Comparison of ENCODE assay signal across 19 mouse cellular contexts in the genomic region with DNA sequence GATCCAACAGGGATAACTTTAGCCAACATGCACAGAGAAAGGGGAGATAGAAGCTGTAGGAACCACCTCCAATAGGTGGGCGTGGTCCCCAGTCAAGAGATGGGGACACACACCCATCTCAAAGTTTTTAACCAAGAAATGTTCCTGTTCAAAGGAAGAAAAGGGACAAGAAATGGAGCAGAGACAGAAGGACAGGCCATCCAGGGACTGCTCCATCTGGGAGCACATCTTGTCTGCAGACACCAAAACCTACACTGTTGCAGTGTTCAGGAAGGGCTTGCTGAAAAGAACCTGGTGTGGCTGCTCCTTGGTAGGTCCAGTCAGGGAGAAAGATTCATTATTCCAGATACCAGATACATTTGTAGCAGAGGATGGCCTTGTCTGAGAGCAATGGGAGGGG.
A peak's percentile ranks its signal among the peaks of the same experiment; 100 is the strongest.
DNase-seq lines count a peak whose midpoint lies in the region; ATAC-seq and TF ChIP-seq lines count a peak whose summit lies in the region.
"Had no signal": no experiment of that assay in that cellular context is flagged by ENCODE, and none has a peak within 500 bp of the region (broad histone marks: within the 10 kb centered on the region; RNA-seq: fewer than 3 reads in every experiment).

No protein-coding gene starts in this region.

- no peak for TF ChIP-seq RAD21 in MEL (IDR thresholded peaks at IDR 0.05; ENCODE audit: low read depth, low read length)

- H3K9ac ChIP-seq in MEL (ENCODE audit: control insufficient read depth, low read depth, low read length, poor library complexity, severe bottlenecking) = no peak overlapping the region
- H3K9ac ChIP-seq in forebrain, embryonic 13.5 days = no peak overlapping the region

- no peaks in the 10 kb centered on the region for H3K27me3 ChIP-seq in MEL (ENCODE audit: control insufficient read depth in 1 of 2, insufficient read depth in 2 of 2, low read length in 2 of 2)
- no peaks in the 10 kb centered on the region for H3K27me3 ChIP-seq in forebrain, embryonic 13.5 days
- H3K27me3 ChIP-seq: CH12.LX, Patski had no signal

- no peak for TF ChIP-seq POLR2A in MEL (IDR thresholded peaks at IDR 0.05; ENCODE audit: control insufficient read depth in 1 of 2, insufficient read depth in 1 of 2, low read depth in 1 of 2, low read length in 2 of 2, poor library complexity in 1 of 2)

- no peaks in the 10 kb centered on the region for H3K9me3 ChIP-seq in MEL (replicated peaks; ENCODE audit: insufficient read depth, low read length)
- H3K9me3 ChIP-seq in forebrain, embryonic 13.5 days (replicated peaks) = no peaks in the 10 kb centered on the region
- H3K9me3 ChIP-seq: G1E had no signal

- H3K27ac ChIP-seq in MEL (ENCODE audit: control insufficient read depth, low read depth, low read length) = no peak overlapping the region
- H3K27ac ChIP-seq in forebrain, embryonic 13.5 days = no peak overlapping the region

- WGBS in forebrain, embryonic 13.5 days = 87% methylated on average over 1 of the region's 1 CpGs

- H3K4me2 ChIP-seq in forebrain, embryonic 13.5 days = no peak overlapping the region

- H3K36me3 ChIP-seq in MEL (ENCODE audit: control insufficient read depth in 1 of 2, insufficient read depth in 2 of 2, low read length in 2 of 2) = no peaks in the 10 kb centered on the region
- no peaks in the 10 kb centered on the region for H3K36me3 ChIP-seq in forebrain, embryonic 13.5 days (ENCODE audit: poor library complexity, severe bottlenecking)
- H3K36me3 ChIP-seq: G1E had no signal

- no peaks in the 10 kb centered on the region for H3K79me2 ChIP-seq in MEL (ENCODE audit: control insufficient read depth, insufficient read depth, low read length, poor library complexity)

- no peaks in the 10 kb centered on the region for H3K4me1 ChIP-seq in MEL (ENCODE audit: control insufficient read depth in 1 of 2, insufficient read depth in 2 of 2, low read length in 2 of 2)
- no peaks in the 10 kb centered on the region for H3K4me1 ChIP-seq in forebrain, embryonic 13.5 days

- TF ChIP-seq EP300 in MEL (IDR thresholded peaks at IDR 0.05; ENCODE audit: low read depth in 1 of 2, low read length in 2 of 2) = no peak

- no peak for TF ChIP-seq CTCF in MEL (IDR thresholded peaks at IDR 0.05 in 2 of 3, conservative IDR thresholded peaks at IDR 0.05 in 1 of 3; ENCODE audit: control insufficient read depth in 1 of 3, insufficient read depth in 1 of 3, low read depth in 2 of 3, low read length in 3 of 3, poor library complexity in 1 of 3, severe bottlenecking in 1 of 3)

- DNase-seq in MEL (ENCODE audit: low read depth, low spot score) = peak; percentile 73
- DNase-seq: adrenal gland, adult 2 months; adrenal gland, adult 8-10 months; adrenal gland, postnatal 10 days; adrenal gland, postnatal 14 days; adrenal gland, postnatal 25 days; adrenal gland, postnatal 36 days; B cell, adult 2 months; cerebellum, adult 11 months; cerebellum, adult 11-12 months; cerebellum, adult 18-20 months; cerebellum, adult 2 months; cerebellum, adult 8-10 months had no signal

- H3K4me3 ChIP-seq in MEL (ENCODE audit: control insufficient read depth in 1 of 2, insufficient read depth in 1 of 2, low read depth in 2 of 2, low read length in 2 of 2) = no peak overlapping the region
- no peak overlapping the region for H3K4me3 ChIP-seq in forebrain, embryonic 13.5 days

- ATAC-seq in forebrain, embryonic 13.5 days = no peak
- ATAC-seq: activated CD4-positive, CD25-positive, alpha-beta regulatory T cell, adult 4 months; CD4-positive, CD25-positive, alpha-beta regulatory T cell, adult 4 months; Patski had no signal

TF ChIP-seq in MEL, 35 proteins besides CTCF, POLR2A, EP300 and RAD21:
- TF ChIP-seq E2F4 (IDR thresholded peaks at IDR 0.05; ENCODE audit: borderline replicate concordance, low read depth, low read length) (no peak), MYB (IDR thresholded peaks at IDR 0.05; ENCODE audit: low read depth, low read length) (peak; percentile 36; the same call in 1 of the 2 replicates), CHD2 (IDR thresholded peaks at IDR 0.05; ENCODE audit: low read length) (no peak), GATA1 (IDR thresholded peaks at IDR 0.05; ENCODE audit: low read depth, low read length) (no peak), TAL1 (IDR thresholded peaks at IDR 0.05; ENCODE audit: low read length) (no peak), MAX (IDR thresholded peaks at IDR 0.05; ENCODE audit: low read length) (no peak), ETS1 (IDR thresholded peaks at IDR 0.05; ENCODE audit: low read depth, low read length) (no peak), ZNF384 (IDR thresholded peaks at IDR 0.05; ENCODE audit: low read depth, low read length) (no peak), MAZ (IDR thresholded peaks at IDR 0.05; ENCODE audit: low read depth, low read length) (no peak), TCF12 (IDR thresholded peaks at IDR 0.05; ENCODE audit: low read depth, low read length) (no peak), SMC3 (IDR thresholded peaks at IDR 0.05; ENCODE audit: low read depth, low read length) (no peak), ZKSCAN1 (IDR thresholded peaks at IDR 0.05; ENCODE audit: low read depth, low read length) (no peak), BHLHE40 (IDR thresholded peaks at IDR 0.05; ENCODE audit: borderline replicate concordance, low read depth, low read length) (no peak), CHD1 (IDR thresholded peaks at IDR 0.05; ENCODE audit: low read depth, low read length) (no peak), MAFK (IDR thresholded peaks at IDR 0.05; ENCODE audit: borderline replicate concordance, low read depth, low read length) (0 out of 2 replicates have a peak, but pooled peaks have one; percentile 39), USF1 (IDR thresholded peaks at IDR 0.05; ENCODE audit: low read depth, low read length) (no peak), NELFE (IDR thresholded peaks at IDR 0.05; ENCODE audit: low read depth, low read length) (no peak; the same call in 1 of the 2 replicates), JUND (IDR thresholded peaks at IDR 0.05; ENCODE audit: low read depth, low read length) (no peak), RCOR1 (IDR thresholded peaks at IDR 0.05; ENCODE audit: low read depth, low read length) (0 out of 2 replicates have a peak, but pooled peaks have one; percentile 11), KAT2A (conservative IDR thresholded peaks at IDR 0.05; ENCODE audit: low read depth, low read length) (no peak), ELF1 (IDR thresholded peaks at IDR 0.05; ENCODE audit: low read depth, low read length) (no peak), UBTF (IDR thresholded peaks at IDR 0.05; ENCODE audit: borderline replicate concordance, insufficient read depth, low read depth, low read length) (peak; percentile 92)
